Mouse (Mus musculus) megakaryocyte, embryonic 14.5 days (primary cell): ENCODE data around the gene Pnpla6. TPM values are rescaled to one million over a fixed set of nuclear protein-coding genes. Genes with fewer than 3 reads are reported as not detected.
A peak's percentile ranks its signal among the peaks of the same experiment; 100 is the strongest.

Source experiments
- H3K27me3 ChIP-seq: replicated peaks from 2 replicates; pipeline ENCODE3; 2012; ENCODE audit warnings: inconsistent platforms
- H3K36me3 ChIP-seq: replicated peaks from 2 replicates; pipeline ENCODE3; 2012; ENCODE audit warnings: low read length, inconsistent platforms, mixed read lengths
- H3K4me1 ChIP-seq: 2 replicates; pipeline ENCODE4 v1.6.1; 2012; ENCODE audit warnings: inconsistent platforms
- H3K4me3 ChIP-seq: replicated peaks from 2 replicates; pipeline ENCODE3; 2012; ENCODE audit warnings: moderate library complexity, mild to moderate bottlenecking, inconsistent platforms
- H3K9me3 ChIP-seq: 2 replicates; pipeline ENCODE4 v1.6.1; 2012; ENCODE audit warnings: inconsistent platforms
- FLI1 ChIP-seq: IDR thresholded peaks from 2 replicates; pipeline ENCODE4 v1.6.1; 2012; ENCODE audit warnings: low read length, inconsistent platforms, mixed read lengths
- GATA1 ChIP-seq: IDR thresholded peaks from 3 replicates; pipeline ENCODE4 v1.6.1; 2012; ENCODE audit warnings: mixed read lengths, low read length, inconsistent platforms, borderline replicate concordance
- polyA plus RNA-seq: library from polyadenylated mRNA; stranded (reverse); fragments of >175 nt; gene quantifications from 2 replicates; pipeline ENCODE4 v1.2.3, GENCODE M21; 2012; ENCODE audit warnings: low replicate concordance; ENCODE audit not compliant: insufficient read depth

The Pnpla6 gene
- 13.8 and 16.2 TPM in 2 replicates for polyA plus RNA-seq

DNA sequence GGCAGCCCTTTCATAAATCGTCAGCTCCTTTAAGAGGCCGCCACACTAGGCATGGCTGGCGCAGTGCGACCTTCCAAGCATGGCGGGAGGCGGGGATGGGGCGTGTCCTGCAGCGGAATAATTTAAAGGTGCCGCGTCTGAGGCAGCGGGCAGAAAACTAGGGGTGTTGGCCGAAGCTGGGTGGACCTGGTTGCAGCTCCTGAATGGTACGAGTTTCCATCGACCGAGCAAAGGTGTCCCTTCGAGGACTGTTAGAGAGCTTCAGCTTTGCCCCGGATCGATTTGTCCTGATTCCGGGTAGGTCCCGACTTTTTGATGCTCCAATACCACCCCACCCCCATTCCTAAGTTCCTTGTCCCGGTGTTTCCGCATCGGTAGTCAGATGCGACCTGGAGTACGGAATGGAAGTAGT, at the start of gene Pnpla6:
Pnpla6 (plus strand) TSS at position 125 of the 412 bp plus-strand sequence.
- Histone ChIP-seq H3K36me3 (peaks cover 68% of the 10 kb centered on the region), H3K27me3 (no peaks in the 10 kb centered on the region), H3K9me3 (no peaks in the 10 kb centered on the region), H3K4me1 (peaks cover 53% of the 10 kb centered on the region), H3K4me3 (peak within 1 kb of the TSS; percentile 92)
- TF ChIP-seq GATA1 (no peak), FLI1 (no peak)

DNA sequence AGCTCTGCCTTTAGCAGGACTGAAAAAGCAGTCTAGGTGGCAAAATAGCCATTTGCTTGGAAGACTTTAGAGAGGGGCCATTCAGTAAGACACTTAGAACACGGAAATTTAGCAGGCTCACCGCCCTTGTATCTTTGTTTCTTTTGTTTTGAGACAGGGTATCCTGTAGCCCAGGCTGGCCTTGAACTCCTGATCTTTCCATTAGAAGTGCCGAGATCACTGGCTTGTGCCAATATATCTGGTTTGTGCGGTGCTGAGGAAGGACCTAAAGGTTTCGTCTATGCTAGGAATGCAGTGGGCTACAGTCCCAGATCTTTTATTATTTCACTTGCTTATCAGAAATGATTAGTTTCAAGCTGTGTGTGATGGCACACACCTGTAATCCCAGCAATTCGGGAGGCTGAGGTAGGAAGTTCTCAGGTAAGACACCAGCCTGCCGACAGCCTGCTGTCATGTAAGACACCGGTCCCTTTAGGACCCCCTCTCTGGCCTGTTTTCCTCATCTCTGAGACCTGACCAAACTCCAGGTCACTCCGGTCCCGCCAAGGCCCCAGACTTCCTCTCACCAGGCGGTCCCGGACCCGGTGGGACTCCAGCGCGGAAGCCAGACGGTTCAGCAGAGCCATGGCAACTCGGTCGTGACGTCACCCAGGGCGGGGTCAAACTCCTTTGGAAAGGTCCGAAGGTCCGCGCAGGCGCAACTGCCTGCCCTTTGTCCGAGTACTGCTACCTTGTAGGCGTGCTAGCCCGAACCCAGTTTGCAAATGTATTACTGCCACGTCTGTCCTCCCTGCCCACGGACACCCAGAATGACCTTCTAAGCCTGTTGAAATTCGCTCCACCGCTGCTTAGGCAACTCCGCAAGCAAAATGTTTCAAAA, 47.9 kb upstream of the Pnpla6 start, which contains the start of gene Pex11g:
Pex11g (minus strand) TSS at position 675 of the 880 bp plus-strand sequence.
- Histone ChIP-seq H3K36me3 (peaks cover 25% of the 10 kb centered on the region), H3K4me1 (peaks cover 27% of the 10 kb centered on the region), H3K9me3 (no peaks in the 10 kb centered on the region), H3K27me3 (peaks cover 4% of the 10 kb centered on the region), H3K4me3 (peak within 1 kb of the TSS; percentile 95)
- no peak for TF ChIP-seq GATA1
- no peak for TF ChIP-seq FLI1

DNA sequence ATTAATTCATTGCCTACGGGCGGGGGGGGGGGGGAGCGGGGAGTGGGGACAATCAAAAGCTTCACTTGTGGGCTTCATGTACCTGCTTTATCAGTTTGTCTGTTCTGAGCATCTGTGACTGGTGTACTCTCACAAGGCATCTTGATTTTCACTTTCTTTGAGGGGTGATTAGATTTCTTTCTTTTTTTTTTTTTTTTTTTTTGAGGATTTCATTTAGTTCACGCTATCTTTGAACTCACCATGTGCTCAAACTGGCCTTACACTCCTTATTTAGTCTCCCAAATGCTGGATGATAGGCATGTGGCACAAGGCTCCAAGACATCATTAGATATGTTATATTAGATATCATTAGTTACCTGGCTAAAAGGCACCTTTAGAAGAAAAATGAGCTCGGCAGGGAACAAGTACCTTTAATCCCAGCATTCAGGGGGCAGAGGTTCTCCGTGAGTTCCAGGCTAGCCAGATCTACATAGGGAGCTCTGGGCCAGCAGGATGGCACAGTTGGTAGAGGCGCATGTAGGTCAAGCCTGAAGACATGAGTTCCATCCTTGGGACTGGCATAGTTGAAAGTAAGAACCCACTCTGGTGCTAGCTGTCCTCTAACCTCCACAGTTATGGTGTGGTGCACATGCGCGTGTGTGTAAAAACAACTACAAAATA, 47.2 kb upstream of the Pnpla6 start:
- peak overlapping the region; percentile 95 for H3K4me3 ChIP-seq
- TF ChIP-seq FLI1 (no peak), GATA1 (no peak)
- no peaks in the 10 kb centered on the region for H3K9me3 ChIP-seq

DNA sequence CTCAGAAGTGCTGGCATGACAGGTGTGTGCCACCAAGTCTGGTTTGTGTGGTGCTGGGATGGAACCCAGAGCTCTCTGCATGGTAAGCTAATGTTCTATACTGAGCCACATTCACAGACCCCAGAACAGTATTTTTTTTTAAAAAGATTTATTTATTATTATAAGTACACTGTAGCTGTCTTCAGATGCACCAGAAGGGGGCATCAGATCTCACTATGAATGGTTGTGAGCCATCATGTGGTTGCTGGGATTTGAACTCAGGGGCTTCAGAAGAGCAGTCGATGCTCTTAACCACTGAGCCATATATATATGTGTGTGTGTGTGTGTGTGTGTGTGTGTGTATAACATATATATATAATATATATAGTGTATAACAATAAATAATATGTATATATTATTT, 46.3 kb upstream of the Pnpla6 start:
- no peak overlapping the region for H3K4me3 ChIP-seq
- TF ChIP-seq GATA1 (no peak), FLI1 (no peak)

More for the DNA sequence above, 47.2 kb upstream of the Pnpla6 start:
- H3K4me1 ChIP-seq = peaks cover 27% of the 10 kb centered on the region
- H3K36me3 ChIP-seq = peaks cover 19% of the 10 kb centered on the region
- peaks cover 4% of the 10 kb centered on the region for H3K27me3 ChIP-seq

DNA sequence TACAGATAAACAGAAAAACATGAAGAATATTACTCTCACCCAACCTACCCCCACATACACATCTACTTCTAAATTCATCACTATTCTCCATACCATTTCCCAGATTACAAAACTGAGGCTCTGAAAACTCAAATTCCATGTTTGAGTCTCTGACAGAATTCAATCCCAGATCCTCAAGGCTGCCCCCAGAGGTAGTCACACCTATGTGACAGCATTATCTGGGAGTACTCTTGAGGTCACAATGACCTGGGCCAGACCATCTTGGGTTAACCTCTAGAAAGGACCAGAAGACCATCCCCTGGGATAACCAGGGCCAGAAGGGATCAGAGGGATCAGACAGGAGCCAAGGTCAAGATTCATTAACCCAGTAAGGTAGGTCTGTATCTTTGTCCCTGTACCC, 44.6 kb upstream of the Pnpla6 start, which contains the start of gene Tex45:
Tex45 (plus strand) TSS at position 301 of the 400 bp plus-strand sequence.
- Histone ChIP-seq H3K4me3 (no peak within 1 kb of the TSS), H3K36me3 (no peaks in the 10 kb centered on the region)

More for the DNA sequence above, 46.3 kb upstream of the Pnpla6 start:
- Histone ChIP-seq H3K4me1 (peaks cover 27% of the 10 kb centered on the region), H3K27me3 (peaks cover 4% of the 10 kb centered on the region), H3K36me3 (peaks cover 11% of the 10 kb centered on the region), H3K9me3 (no peaks in the 10 kb centered on the region)

DNA sequence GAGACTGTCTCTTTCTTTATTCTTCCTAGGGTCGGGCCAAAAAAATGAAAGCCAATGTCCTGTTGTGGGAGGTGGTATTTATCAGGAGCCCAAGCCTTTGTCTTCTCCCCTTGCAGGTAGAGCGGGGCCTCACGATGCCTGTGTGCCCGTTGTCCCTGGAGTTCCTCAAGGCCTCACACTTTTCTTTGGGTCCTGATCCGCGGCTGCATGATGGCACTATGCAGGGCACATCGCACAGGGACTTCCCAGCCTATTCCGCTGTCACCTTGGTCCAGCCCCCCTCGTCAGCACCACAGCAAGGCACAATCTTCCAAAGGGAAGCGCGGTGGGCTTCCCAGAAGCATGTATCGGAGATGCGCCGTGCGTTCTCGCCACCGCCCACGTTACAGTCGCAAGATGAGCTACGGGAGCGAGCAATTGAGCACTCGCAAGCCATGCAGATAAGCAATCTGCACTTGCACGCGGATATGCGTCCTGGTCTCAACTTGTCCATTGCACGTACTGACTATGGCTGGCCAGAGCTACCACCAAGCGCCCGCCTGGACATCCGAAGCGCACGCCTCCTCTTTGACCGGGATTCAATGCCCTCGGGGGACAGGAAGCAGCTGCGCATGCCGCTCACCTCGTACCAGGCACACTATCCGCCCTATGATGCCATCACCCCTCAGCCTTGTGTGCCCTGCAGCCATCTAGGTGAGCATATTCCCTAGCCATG, 39.3 kb upstream of the Pnpla6 start:
- H3K4me3 ChIP-seq = peak overlapping the region; percentile 82
- peaks cover 14% of the 10 kb centered on the region for H3K4me1 ChIP-seq
- TF ChIP-seq FLI1 (no peak), GATA1 (no peak)
- no peaks in the 10 kb centered on the region for H3K9me3 ChIP-seq
- H3K27me3 ChIP-seq = peaks cover 35% of the 10 kb centered on the region
- H3K36me3 ChIP-seq = no peaks in the 10 kb centered on the region

More for the DNA sequence above, 44.6 kb upstream of the Pnpla6 start, which contains the start of gene Tex45:
- Histone ChIP-seq H3K9me3 (no peaks in the 10 kb centered on the region), H3K27me3 (peaks cover 6% of the 10 kb centered on the region), H3K4me1 (peaks cover 23% of the 10 kb centered on the region)
- TF ChIP-seq GATA1 (no peak), FLI1 (no peak)

DNA sequence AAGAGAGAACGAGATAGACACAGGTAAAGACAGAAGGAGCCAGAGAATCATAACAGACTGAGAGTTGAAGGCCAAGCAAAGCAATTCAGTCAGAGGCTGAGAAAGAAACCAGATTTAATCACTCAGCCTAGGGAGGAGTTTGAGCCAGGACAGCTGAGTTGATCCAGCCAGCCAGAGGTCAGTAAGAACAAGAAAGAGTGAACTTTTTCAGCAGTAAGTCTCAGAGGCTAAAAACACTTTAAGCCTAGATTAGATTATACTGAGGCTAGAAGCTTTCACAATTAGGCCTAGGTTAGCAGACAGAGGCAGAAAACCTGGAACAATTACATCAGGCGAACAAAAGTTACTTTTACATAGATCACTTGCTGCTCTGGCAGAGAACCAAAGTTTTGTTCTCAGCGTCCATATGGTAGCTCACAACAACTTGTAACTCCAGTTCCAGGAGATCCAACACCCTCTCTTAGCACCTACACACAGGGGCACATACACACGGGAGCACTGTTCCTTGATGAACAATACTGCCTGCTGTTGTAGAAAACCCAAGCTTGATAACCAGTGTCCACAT, 34.9 kb upstream of the Pnpla6 start:
- Histone ChIP-seq H3K9me3 (no peaks in the 10 kb centered on the region), H3K27me3 (peaks cover 34% of the 10 kb centered on the region), H3K4me1 (peaks cover 38% of the 10 kb centered on the region), H3K36me3 (no peaks in the 10 kb centered on the region), H3K4me3 (no peak overlapping the region)
- TF ChIP-seq FLI1 (no peak), GATA1 (no peak)

DNA sequence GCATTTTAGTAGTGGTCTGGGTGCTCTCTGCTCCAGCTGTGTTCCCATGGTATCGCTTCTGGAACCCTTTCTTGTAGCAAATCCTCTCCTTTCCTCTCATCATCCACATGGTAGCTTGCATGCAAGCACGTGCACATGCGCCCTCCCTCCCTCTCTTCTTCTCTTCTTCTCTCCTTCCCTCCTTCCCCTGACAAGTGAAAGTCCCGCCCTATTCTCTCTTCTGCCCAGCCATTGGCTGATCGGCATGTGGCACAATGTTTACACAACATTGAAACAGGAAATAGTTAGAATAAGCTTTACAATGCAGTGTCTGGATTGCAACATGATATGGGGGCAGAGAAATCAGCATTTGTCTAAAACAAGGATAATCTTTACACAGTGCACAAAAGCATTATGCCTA, 33.6 kb upstream of the Pnpla6 start:
- Histone ChIP-seq H3K9me3 (no peaks in the 10 kb centered on the region), H3K27me3 (peaks cover 24% of the 10 kb centered on the region), H3K4me1 (peaks cover 33% of the 10 kb centered on the region), H3K4me3 (peak overlapping the region; percentile 50), H3K36me3 (no peaks in the 10 kb centered on the region)
- no peak for TF ChIP-seq FLI1
- no peak for TF ChIP-seq GATA1

DNA sequence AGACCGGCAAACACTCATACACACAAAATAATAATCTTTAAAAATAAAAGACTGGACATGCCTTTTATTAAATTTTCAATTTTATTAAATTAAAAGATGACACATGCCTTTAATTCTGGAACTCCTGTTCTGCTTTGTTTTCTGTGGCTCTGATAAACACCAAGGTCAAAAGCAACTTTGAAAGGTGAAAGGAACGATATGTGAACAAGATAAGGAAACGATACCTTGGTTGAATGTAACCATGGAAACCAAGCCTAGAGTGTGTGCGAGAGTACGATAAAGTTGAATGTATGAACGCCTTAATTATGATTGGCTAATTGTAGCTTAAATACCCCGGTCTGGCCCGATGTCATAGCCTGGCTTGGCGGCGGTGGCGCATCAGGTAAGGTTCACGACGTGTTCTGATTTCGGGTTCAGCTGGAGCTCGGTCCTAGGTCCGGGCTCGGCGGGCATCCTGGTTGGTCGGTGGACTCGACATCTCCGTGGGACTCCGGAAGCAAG, 32.9 kb upstream of the Pnpla6 start:
- TF ChIP-seq FLI1 = no peak
- no peak for TF ChIP-seq GATA1
- H3K36me3 ChIP-seq = no peaks in the 10 kb centered on the region
- no peaks in the 10 kb centered on the region for H3K9me3 ChIP-seq
- peaks cover 32% of the 10 kb centered on the region for H3K4me1 ChIP-seq
- H3K27me3 ChIP-seq = peaks cover 27% of the 10 kb centered on the region
- H3K4me3 ChIP-seq = no peak overlapping the region
